Mouse (Mus musculus): ENCODE measurements at regions not wholly inside any gene's neighbourhood (a gene's known extent, or its start where the extent isn't known, plus 50 kb on each side); places are given as distances from the start of the nearest gene placed in this dataset.

DNA sequence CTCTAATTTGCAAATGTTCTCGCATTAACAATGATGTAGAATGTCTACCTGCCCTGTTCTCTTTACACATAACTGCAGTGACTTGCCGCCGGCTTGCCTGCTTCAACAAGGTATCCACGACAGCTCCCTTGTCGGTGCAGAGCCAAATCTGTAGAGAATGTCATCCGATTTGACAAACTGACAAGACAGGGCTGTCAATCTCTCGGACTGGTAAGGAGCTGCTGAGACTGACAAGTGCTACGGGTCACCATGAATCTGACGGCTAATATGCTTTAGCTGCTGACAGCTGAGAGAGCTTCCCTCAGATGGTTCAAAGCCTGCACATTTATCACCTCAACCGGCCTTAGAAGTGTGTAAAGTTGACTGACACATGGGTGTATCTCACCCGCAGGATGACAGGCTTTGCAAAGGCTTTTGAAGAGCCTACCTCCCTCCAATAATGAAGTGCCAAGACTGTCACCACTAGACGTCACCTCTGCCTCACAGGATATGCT lies 129.0 kb upstream of the Castor2 start:
- Histone ChIP-seq H3K9me3 (replicated peaks; ENCODE audit: control insufficient read depth, low read length) (no peaks in the 10 kb centered on the region; the same call in 1 of the 2 replicates), H3K27ac (replicated peaks; ENCODE audit: low read depth, low read length) (no peak overlapping the region), H3K4me1 (ENCODE audit: control insufficient read depth, insufficient read depth, low read length) (no peaks in the 10 kb centered on the region), H3K27me3 (ENCODE audit: control insufficient read depth, insufficient read depth, low read length) (no peaks in the 10 kb centered on the region), H3K9ac (replicated peaks; ENCODE audit: low read length) (no peak overlapping the region), H3K36me3 (replicated peaks; ENCODE audit: control insufficient read depth, insufficient read depth, low read depth, low read length) (no peaks in the 10 kb centered on the region), H3K4me3 (ENCODE audit: low read depth, low read length) (no peak overlapping the region), H3K4me2 (ENCODE audit: low read depth, low read length) (no peak overlapping the region)
- DNase-seq (ENCODE audit: low spot score) (no peak), ATAC-seq (replicated peaks; ENCODE audit: insufficient number of reproducible peaks, low FRiP score, low TSS enrichment, low read depth) (no peak)
- 81% methylated on average over 12 of the region's 12 CpGs for WGBS

DNA sequence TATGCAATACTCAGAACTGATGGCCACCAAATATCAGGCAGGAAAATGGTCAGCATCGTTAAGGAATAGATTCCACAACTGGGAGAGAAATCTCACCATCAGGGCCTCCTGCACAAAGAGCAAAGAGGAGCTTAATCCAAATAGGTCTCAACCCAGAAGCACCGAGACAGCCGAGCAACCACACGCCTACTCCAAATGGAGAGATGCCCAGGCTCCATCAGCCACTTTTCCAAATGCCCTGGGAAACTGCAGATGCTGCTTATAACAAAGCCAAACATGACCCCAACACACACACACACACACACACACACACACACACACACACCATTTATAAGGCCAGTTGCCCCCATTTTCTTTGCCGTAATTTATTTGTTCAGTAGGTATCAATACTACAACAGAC lies 136.2 kb upstream of the Castor2 start:
- 90% methylated on average over 5 of the region's 5 CpGs for WGBS
- H3K36me3 ChIP-seq (replicated peaks; ENCODE audit: control insufficient read depth, insufficient read depth, low read depth, low read length) = no peaks in the 10 kb centered on the region
- H3K9me3 ChIP-seq (replicated peaks; ENCODE audit: control insufficient read depth, low read length) = no peaks in the 10 kb centered on the region; the same call in 1 of the 2 replicates
- DNase-seq (ENCODE audit: low spot score) = no peak
- H3K9ac ChIP-seq (replicated peaks; ENCODE audit: low read length) = no peak overlapping the region
- no peak for ATAC-seq (replicated peaks; ENCODE audit: insufficient number of reproducible peaks, low FRiP score, low TSS enrichment, low read depth)
- H3K27me3 ChIP-seq (ENCODE audit: control insufficient read depth, insufficient read depth, low read length) = no peaks in the 10 kb centered on the region
- H3K4me1 ChIP-seq (ENCODE audit: control insufficient read depth, insufficient read depth, low read length) = no peaks in the 10 kb centered on the region
- no peak overlapping the region for H3K4me3 ChIP-seq (ENCODE audit: low read depth, low read length)
- no peak overlapping the region for H3K4me2 ChIP-seq (ENCODE audit: low read depth, low read length)
- no peak overlapping the region for H3K27ac ChIP-seq (replicated peaks; ENCODE audit: low read depth, low read length)

DNA sequence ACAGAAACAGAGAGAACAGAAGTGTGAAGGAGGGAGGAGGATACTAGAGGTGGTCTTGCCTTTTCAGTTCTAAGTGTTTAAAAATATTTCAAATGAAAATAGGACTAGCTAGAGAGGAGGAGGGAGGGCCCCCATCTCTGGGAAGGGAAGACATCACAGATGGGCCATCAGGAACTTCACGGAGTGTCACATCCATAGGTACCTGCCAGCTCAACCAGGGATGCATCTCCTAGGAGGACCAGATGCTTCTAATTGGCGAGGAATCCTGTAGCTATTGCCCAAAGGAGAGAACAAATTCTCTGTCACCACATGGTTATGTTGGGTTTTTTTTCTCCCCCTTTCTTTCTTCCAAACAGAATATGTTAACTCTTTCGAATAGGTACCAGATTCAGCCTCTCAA lies 158.7 kb upstream of the Castor2 start:
- H3K27ac ChIP-seq (replicated peaks; ENCODE audit: low read depth, low read length) = no peak overlapping the region
- DNase-seq (ENCODE audit: low spot score) = no peak
- H3K4me1 ChIP-seq (ENCODE audit: control insufficient read depth, insufficient read depth, low read length) = no peaks in the 10 kb centered on the region
- no peak overlapping the region for H3K4me3 ChIP-seq (ENCODE audit: low read depth, low read length)
- ATAC-seq (replicated peaks; ENCODE audit: insufficient number of reproducible peaks, low FRiP score, low TSS enrichment, low read depth) = no peak
- 81% methylated on average over 3 of the region's 3 CpGs for WGBS
- H3K36me3 ChIP-seq (replicated peaks; ENCODE audit: control insufficient read depth, insufficient read depth, low read depth, low read length) = no peaks in the 10 kb centered on the region
- H3K4me2 ChIP-seq (ENCODE audit: low read depth, low read length) = no peak overlapping the region
- no peak overlapping the region for H3K9ac ChIP-seq (replicated peaks; ENCODE audit: low read length)
- no peaks in the 10 kb centered on the region for H3K27me3 ChIP-seq (ENCODE audit: control insufficient read depth, insufficient read depth, low read length)
- H3K9me3 ChIP-seq (replicated peaks; ENCODE audit: control insufficient read depth, low read length) = no peaks in the 10 kb centered on the region

DNA sequence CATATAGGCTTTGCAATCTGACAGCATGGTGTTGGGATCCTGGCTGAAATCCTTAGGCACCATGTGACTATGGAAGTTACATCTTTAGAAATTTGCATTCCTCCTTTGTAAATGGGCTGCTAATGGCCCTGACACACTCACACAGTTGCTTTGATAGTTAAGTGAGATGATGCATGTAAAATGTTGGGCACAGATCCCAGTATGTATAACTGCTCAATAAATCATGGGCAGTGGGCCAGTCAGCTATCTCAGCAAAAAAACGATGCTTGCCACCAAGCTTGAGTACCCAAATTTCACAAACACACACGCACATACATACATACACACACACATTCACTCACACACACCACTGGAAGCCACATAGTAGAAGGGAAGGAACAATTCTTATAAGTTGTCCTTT lies 159.5 kb upstream of the Castor2 start:
- whole genome bisulfite sequencing = 81% methylated on average over 2 of the region's 2 CpGs
- ATAC-seq (replicated peaks; ENCODE audit: insufficient number of reproducible peaks, low FRiP score, low TSS enrichment, low read depth) = no peak
- H3K4me2 ChIP-seq (ENCODE audit: low read depth, low read length) = no peak overlapping the region

DNA sequence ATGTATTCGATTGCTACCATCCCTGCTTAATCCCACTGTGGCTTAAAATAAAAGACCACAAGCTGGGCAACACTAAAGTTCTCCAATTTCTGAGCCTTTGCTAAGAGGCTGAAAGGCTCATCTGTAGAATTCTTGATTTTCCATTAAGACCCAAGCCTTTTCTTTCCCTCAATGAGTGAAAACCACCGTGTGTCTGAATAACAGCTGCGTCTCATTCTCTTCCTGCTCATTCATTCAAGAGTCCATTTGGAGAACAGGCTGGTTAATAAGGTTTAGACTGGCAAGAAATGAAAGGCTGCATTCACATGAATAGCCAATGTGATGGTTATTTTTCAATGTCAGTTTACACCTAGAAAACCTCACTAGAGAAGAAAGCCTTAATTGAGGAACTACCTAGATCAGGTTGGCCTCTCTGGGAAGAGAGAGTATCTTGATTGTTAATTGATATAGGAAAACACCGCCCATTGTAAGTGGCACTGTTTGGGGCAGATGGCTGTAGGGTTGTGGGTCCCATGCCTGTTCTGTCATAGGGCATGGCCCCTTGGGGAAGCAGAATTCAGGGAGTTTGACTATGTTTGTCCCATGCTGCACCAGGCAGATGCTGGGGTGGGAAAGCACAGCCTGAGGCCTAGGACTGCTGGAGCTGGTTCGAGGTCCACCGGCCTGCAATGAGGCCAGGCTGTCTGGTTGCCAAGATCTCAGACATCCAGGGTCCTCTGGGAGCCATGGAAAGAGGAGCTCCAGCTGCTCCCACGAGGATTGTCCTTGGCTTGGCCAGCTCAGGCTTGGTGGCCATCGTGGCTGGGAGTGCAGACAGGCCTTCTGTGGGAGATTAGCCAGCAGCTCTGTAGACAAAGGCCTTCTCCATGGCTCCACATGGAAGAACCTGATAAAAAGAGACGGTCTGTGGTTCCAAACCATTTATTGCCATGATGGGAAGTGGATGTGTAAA lies 161.3 kb upstream of the Castor2 start:
- WGBS = 74% methylated on average over 9 of the region's 9 CpGs
- Histone ChIP-seq H3K36me3 (replicated peaks; ENCODE audit: control insufficient read depth, insufficient read depth, low read depth, low read length) (no peaks in the 10 kb centered on the region), H3K4me1 (ENCODE audit: control insufficient read depth, insufficient read depth, low read length) (no peaks in the 10 kb centered on the region), H3K4me3 (ENCODE audit: low read depth, low read length) (no peak overlapping the region), H3K9ac (replicated peaks; ENCODE audit: low read length) (no peak overlapping the region), H3K27ac (replicated peaks; ENCODE audit: low read depth, low read length) (no peak overlapping the region), H3K4me2 (ENCODE audit: low read depth, low read length) (no peak overlapping the region), H3K9me3 (replicated peaks; ENCODE audit: control insufficient read depth, low read length) (no peaks in the 10 kb centered on the region), H3K27me3 (ENCODE audit: control insufficient read depth, insufficient read depth, low read length) (no peaks in the 10 kb centered on the region)
- ATAC-seq (replicated peaks; ENCODE audit: insufficient number of reproducible peaks, low FRiP score, low TSS enrichment, low read depth) (no peak; the same call in 1 of the 2 replicates), DNase-seq (ENCODE audit: low spot score) (peak; percentile 26)

More for the DNA sequence above, 159.5 kb upstream of the Castor2 start:
- Histone ChIP-seq H3K27me3 (ENCODE audit: control insufficient read depth, insufficient read depth, low read length) (no peaks in the 10 kb centered on the region), H3K4me1 (ENCODE audit: control insufficient read depth, insufficient read depth, low read length) (no peaks in the 10 kb centered on the region), H3K9me3 (replicated peaks; ENCODE audit: control insufficient read depth, low read length) (no peaks in the 10 kb centered on the region), H3K36me3 (replicated peaks; ENCODE audit: control insufficient read depth, insufficient read depth, low read depth, low read length) (no peaks in the 10 kb centered on the region), H3K27ac (replicated peaks; ENCODE audit: low read depth, low read length) (no peak overlapping the region), H3K9ac (replicated peaks; ENCODE audit: low read length) (no peak overlapping the region), H3K4me3 (ENCODE audit: low read depth, low read length) (no peak overlapping the region)
- no peak for DNase-seq (ENCODE audit: low spot score)

DNA sequence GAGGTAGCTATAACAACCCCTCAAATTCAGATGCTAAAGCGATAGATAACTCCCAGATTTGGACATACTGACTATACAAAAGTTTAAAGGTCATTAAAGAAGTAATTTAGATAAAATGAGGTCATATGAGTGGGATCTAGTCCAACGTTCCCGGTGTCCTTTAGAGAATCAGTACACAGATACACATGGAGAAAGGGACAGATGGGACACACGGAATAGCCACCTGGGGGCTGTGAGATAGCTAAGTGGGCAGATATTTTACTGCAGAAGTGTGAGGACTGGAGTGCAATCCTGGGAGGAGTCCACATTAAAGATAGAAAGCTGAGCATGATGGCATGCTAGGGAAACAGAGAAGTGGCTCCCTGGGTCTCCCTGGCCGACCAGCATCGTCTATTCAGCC lies 164.1 kb upstream of the Castor2 start:
- no peak overlapping the region for H3K4me2 ChIP-seq (ENCODE audit: low read depth, low read length)
- H3K4me3 ChIP-seq (ENCODE audit: low read depth, low read length) = no peak overlapping the region
- H3K9ac ChIP-seq (replicated peaks; ENCODE audit: low read length) = no peak overlapping the region
- no peak for ATAC-seq (replicated peaks; ENCODE audit: insufficient number of reproducible peaks, low FRiP score, low TSS enrichment, low read depth)
- no peaks in the 10 kb centered on the region for H3K4me1 ChIP-seq (ENCODE audit: control insufficient read depth, insufficient read depth, low read length)
- no peak for DNase-seq (ENCODE audit: low spot score)
- H3K36me3 ChIP-seq (replicated peaks; ENCODE audit: control insufficient read depth, insufficient read depth, low read depth, low read length) = no peaks in the 10 kb centered on the region
- no peaks in the 10 kb centered on the region for H3K27me3 ChIP-seq (ENCODE audit: control insufficient read depth, insufficient read depth, low read length)
- no peaks in the 10 kb centered on the region for H3K9me3 ChIP-seq (replicated peaks; ENCODE audit: control insufficient read depth, low read length)
- WGBS = 89% methylated on average over 6 of the region's 6 CpGs
- no peak overlapping the region for H3K27ac ChIP-seq (replicated peaks; ENCODE audit: low read depth, low read length)

DNA sequence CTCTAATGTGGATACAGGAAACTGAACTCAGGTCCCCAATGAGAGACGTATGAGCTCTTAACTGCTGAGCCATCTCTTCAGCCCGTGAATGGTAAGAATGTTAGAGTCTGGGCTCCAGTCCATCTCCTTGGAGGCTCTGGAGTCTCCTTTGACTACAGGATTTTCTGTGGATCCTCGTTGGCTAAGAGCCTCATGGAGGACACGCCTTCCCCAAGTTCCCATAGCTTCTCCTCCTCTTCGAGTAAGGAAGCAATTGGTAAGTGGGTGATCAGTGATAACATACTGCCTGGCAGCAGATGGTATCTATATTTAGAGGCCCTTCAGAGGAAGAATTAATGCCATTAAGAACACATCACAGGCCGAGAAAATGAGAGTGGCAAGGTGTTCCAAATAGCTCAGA lies 164.5 kb upstream of the Castor2 start:
- Histone ChIP-seq H3K4me1 (ENCODE audit: control insufficient read depth, insufficient read depth, low read length) (no peaks in the 10 kb centered on the region), H3K4me2 (ENCODE audit: low read depth, low read length) (no peak overlapping the region), H3K4me3 (ENCODE audit: low read depth, low read length) (no peak overlapping the region), H3K9ac (replicated peaks; ENCODE audit: low read length) (no peak overlapping the region), H3K27me3 (ENCODE audit: control insufficient read depth, insufficient read depth, low read length) (no peaks in the 10 kb centered on the region), H3K36me3 (replicated peaks; ENCODE audit: control insufficient read depth, insufficient read depth, low read depth, low read length) (no peaks in the 10 kb centered on the region), H3K9me3 (replicated peaks; ENCODE audit: control insufficient read depth, low read length) (no peaks in the 10 kb centered on the region), H3K27ac (replicated peaks; ENCODE audit: low read depth, low read length) (no peak overlapping the region)
- no peak for DNase-seq (ENCODE audit: low spot score)
- ATAC-seq (replicated peaks; ENCODE audit: insufficient number of reproducible peaks, low FRiP score, low TSS enrichment, low read depth) = no peak
- 82% methylated on average over 6 of the region's 6 CpGs for WGBS

DNA sequence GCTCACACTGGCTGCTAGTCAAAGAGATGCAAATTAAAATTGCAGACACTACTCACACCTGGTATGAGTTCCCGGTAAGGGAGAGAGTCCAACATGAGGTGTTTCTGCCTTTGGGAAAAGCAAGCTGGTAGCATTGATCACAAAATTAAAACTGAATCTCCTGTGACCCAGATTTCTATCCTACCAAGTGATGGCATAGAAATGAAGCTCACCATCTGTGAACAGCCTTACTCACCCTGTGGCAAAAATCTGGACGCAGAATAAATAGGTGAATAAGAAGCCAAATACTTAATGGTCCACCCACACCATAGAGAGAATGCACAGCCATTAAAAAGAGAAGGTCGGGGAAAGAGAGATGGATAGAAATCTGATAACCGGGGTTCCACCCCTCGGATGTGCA lies 169.4 kb upstream of the Castor2 start:
- Histone ChIP-seq H3K9ac (replicated peaks; ENCODE audit: low read length) (no peak overlapping the region), H3K27me3 (ENCODE audit: control insufficient read depth, insufficient read depth, low read length) (no peaks in the 10 kb centered on the region), H3K36me3 (replicated peaks; ENCODE audit: control insufficient read depth, insufficient read depth, low read depth, low read length) (no peaks in the 10 kb centered on the region), H3K4me3 (ENCODE audit: low read depth, low read length) (no peak overlapping the region), H3K27ac (replicated peaks; ENCODE audit: low read depth, low read length) (no peak overlapping the region), H3K4me2 (ENCODE audit: low read depth, low read length) (no peak overlapping the region), H3K9me3 (replicated peaks; ENCODE audit: control insufficient read depth, low read length) (no peaks in the 10 kb centered on the region), H3K4me1 (ENCODE audit: control insufficient read depth, insufficient read depth, low read length) (no peaks in the 10 kb centered on the region)
- no peak for ATAC-seq (replicated peaks; ENCODE audit: insufficient number of reproducible peaks, low FRiP score, low TSS enrichment, low read depth)
- 87% methylated on average over 5 of the region's 5 CpGs for WGBS
- no peak for DNase-seq (ENCODE audit: low spot score)
